Mouse (Mus musculus): Measurements from ENCODE around the gene Wdr24. TPM values are rescaled to one million over a fixed set of nuclear protein-coding genes. Genes with fewer than 3 reads are reported as not detected.

Wdr24 gene
- polyA plus RNA-seq, 1 experiment = 36.4 TPM

DNA sequence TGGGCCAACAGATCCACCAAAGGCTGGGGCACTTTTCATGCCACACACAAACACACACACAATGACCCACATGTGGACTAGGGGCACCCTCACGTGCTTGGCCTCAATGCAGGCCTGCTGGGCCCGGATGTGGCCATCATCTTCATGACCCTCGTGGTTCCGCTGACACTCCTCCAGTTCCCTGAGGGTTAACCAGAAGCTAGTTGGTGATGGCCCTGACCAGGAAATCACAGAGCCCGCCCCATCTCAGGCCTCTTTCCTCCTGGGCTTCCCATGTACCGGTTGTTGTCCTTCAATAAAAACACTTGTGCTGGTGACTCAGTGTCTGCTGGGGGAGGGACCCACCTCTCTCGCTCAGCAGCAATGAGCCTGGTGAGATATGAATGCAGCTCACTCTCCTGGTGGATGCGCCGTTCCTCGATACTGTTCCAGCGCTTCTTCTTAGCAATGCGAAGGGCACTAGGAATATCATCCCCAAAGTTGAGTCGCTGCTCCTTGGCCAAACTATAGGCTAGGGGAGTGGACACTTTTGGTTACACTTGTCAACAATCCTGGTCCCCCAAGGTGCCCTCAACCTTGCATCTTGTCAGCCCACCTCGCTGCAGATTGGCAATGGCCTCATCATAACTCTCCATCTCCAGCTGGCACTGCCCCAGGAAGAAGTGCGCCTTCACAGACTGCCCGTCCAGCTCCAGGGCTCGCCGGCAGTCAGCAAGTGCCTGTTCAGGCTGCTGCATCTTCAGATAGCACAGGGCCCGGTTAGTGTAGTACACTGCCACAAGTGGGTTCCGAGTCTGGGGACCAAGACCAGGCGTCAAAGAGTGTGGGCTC lies 8.2 kb downstream of the Wdr24 start:
- no peak for DNase-seq (ENCODE audit: low read depth)

DNA sequence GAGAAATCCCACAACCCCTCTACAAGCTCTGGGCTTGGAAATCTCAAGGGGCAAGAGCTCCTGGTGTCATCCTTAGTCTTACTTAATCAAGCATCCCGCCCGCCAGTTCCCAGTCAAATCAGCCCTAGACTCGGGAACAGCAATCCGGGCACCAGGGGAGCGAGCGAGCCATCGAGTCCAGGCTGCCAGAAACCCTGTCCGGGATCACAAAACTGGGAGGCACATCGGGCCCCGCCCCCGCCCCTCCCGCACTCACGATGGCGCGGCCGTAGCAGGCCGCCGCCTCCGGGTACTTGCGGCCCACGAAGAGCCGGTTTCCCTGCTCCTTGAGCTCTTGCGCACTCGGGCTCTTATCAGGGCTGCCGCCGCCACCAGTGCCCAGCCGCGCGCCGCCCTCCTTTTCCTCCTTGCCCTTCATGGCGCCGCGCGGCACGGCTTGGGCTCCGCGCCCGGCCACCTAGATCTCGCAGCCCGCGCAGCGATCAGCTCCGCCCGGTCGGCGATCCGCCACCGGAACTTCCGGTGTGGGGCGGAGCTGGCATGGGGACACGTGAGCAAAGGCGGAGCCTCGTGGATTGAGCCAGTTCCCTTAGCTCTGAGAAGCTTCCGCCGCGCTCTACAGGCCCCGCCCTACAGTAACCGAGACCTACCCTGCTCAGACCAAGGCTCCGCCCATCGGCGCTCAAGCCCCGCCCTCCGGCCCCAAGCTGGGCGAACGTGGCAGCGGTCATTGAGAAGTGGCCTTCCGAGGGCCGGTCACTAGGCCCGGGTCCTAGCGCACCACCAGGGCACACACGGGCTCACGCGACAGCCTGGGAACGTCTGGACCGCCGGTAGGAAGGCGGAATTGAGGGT lies 9.2 kb downstream of the Wdr24 start:
- no peak for DNase-seq (ENCODE audit: low read depth)

DNA sequence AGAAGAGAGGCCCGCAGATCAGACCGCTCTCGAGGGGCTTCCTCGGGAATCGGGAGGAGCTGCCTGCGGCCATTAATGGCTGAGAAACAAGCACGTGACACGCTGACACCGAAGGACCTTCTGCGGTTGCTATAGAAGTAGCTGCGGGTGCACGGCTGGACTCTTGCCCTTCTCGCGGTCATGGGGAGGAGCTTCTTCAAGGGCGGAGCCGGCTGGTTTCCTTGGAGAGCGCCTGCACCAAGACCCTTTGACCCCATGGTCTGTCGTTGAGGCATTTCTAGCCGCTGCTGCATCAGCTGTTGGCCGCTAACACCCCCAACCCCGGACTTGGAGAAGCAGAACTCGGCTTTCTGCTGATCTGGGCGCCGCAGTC lies 9.8 kb downstream of the Wdr24 start, which contains the start of gene Stub1:
Gene Stub1, minus strand, starts transcription at position 114 of the 373 bp plus-strand sequence.
- DNase-seq (ENCODE audit: low read depth) = no peak

DNA sequence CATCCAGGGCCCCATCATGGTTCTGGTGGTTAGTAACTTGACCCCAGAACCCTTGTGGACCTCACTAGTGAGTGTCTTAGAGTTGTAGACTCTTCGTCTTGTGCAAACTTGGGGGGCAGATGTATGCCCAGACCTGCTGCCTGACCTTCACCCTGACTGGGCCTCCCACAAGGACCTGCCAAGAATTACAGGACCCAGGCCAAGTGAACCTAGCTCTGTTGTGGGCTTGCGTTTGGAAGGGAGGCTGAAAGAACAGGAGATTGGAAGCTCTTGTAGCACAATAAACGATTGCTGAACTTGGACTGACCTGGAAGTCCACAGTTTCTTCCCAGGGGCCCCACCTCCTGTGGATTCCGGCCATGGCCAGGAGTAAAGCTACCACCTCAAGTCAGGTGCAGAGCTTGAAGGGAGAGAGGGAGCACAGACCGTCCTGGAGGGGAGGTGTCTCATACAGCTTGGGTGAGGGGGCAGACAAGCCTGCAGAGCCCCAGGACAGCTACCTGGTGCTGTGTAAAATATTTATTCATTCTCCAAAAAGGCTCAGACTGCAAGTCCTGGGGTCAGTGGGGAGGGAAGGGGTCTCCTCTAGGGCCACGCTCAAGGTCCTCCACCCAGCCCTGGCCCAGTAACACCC lies 10.7 kb downstream of the Wdr24 start:
- DNase-seq (ENCODE audit: low read depth) = no peak

DNA sequence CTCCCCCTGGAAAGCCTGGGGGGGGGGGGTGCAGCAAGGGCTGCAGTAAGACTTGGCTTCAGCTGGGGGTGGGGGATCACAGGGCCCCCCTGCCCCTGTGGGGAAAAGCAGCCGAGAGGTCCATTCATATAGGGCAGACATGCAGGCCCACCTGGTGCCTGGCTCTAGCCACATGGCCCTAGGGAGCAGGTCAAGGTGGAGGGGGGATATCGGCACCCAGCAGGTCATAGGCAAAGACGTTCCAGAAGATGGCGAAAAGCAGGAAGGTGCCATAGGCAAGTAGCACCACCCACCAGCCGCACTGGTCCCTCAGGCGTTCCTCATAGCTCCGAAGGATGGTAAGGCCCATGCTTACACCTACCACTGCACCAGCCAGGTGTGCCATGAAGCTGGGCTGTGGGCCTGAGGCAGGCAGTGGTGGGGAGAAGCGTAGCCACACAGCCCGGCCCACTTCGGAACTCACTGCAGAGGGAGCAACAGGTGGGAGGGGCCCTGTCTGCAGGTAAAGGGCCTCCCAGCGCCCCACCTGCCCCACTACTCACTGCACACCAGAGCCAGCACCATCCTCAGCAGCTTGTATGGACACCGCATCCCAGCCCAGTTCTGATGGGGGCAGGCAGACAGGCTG lies 11.3 kb downstream of the Wdr24 start:
- DNase-seq (ENCODE audit: low read depth) = no peak

DNA sequence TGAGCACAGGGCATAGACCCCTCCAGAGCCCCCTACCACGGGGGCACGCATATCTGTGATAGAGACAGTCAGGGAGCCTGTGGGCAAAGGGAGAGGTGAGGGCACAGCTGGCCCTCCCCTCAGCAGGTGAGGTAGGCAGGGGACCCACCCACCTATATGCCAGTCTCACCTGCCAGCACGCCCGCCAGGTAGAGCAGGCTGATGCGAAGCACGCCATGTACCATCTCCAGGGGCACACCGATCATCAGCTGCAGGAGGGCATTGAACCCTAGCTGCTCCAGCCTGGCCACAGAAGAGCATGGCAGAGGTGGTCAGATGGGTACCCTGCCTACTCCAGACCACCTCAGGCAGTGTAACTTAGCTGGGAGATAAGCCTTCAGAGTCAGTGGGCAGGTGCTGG lies 11.9 kb downstream of the Wdr24 start:
- DNase-seq (ENCODE audit: low read depth) = no peak

DNA sequence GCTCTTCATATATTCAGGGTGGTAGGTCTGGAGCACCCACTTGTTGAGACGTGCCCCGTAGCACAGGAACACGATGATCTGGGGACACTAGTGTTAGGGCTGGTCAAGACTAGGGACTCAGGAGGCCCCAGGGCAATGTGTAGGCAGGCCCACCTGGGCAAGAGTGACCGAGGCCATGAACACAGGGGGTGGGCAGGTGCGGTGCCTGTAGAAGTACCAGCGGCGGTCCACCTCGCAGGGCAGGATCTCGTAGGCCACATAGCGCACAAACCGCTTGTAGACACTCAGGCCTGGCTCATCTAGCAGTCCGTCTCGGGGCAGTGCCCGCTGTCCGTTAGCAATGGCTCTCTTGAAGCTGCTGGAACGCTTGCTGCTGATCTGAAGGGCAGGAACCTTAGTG lies 12.4 kb downstream of the Wdr24 start:
- DNase-seq (ENCODE audit: low read depth) = no peak

DNA sequence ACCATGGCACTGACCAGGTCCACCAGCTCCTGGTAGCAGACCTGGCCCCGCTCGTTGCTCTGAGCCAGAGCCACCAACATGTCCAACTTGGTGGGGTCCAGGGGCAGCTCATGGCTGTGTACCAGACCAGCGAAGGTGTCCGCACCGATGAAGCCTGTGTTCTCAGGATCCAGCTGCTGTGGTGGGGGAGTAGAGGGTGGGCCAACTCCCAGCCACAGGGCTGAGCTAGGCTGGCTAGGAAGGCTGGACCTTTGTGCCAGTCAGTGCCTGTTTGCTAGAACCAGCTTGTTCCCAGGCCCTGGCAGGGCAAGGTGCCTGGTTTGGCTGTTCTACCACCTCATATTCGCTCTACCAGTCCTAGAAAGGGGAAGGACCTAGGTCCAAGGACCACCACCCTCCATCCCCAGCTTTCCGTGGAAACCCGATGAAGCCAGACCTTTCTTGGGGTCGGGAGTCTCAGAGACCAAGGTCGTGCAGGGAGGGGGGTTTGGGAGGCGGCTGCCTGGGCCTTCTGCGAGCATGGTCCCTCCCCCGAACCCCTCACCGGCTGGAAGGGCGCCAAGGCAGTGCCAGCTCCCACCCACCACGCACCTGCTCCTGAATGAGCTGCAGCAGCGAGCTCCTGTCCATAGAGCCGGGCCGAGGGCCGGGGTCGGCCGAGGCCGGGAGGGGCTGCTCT lies 13.1 kb downstream of the Wdr24 start:
- DNase-seq (ENCODE audit: low read depth) = no peak

DNA sequence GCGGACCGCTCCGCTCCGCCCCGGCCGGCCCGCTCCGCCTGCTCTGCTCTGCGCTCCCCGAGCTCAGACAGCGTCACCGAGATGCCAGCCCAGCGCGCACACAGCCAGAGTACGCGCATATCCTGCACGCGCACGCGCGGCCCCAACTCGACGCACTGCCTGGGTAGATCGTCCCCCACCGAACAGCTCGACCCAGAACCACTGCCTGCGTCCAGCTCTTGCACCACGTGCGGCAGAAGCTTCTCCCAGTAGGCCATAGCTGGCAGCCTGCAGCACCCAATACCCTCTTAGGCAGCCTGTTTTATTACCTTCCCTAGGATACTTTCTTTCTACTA lies 13.6 kb downstream of the Wdr24 start, which contains the start of gene Rhbdl1:
Gene Rhbdl1, minus strand, starts transcription at position 220 of the 335 bp plus-strand sequence.
- no peak for DNase-seq (ENCODE audit: low read depth)

DNA sequence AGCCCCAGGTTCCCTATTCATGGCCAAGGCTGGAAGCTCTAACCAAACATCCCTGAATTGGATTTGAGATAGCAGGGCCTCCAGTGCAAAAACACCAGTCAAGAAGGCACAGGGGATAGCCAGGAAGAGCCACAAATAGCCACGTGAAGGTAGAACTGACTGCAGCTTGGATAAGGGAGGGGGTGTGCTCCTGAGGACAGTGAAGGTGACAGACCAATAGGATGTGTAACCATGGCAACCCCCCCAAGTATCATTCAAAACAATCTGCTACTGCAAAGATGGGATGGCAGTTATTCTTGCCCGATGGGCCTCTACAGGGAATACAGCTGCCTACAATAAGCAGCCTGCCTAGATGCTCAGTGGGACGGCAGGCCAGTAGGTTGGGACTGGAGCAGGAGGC lies 14.1 kb downstream of the Wdr24 start:
- DNase-seq (ENCODE audit: low read depth) = no peak

DNA sequence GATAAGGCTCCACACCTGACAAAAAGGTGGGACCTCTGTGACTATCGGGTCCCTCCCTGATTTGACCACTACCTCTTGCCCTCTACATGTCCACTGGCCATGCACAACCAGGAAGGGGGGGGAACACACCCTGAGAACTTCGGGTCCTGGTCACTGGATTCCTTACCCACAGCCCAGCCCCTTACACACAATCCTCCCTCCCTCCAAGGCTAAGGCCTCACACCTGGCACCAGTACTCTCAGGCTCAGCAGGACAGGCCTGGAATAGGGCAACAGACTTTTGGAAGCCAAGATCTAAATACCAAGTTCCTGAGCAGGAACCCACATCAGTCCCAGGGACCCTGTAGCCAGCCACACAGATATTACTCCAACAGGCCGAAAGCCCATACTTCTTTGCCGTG lies 15.5 kb downstream of the Wdr24 start:
- DNase-seq (ENCODE audit: low read depth) = no peak

DNA sequence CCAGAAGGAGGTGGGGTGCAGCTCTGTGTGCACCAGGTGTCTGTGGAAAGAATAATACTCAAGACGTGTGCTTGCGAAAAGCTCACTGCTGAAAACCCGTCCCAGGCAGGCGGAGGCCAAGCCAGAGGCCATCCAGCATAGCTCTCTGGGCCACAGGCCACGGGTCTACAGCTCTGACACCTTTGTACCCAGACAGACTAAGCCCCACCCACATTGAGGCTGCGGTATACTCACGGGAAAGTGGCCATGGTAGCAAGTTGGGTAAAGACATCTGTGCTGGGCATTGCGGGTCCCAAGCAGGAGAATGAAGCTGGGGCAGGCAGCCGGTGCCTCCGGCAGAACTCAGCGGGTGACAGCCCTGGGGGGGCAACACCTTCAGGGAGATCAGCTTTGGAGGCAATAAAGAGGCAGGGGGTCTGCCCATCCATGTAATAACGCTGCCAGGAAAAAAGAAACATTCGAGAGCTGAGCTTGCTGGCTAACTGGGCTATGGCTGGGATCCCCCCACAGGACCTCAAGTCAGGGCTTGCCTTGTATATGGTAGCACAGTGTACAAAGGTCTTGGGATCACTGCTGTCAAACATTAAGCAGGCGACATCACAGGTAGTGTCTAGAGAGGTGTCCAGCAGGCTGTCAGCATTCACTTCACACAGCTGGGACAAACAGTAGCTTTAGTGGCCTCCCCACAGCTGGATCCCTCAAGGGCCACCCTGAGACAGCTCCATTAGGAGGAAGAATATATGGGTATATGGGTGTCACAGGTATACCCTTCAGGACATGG lies 16.2 kb downstream of the Wdr24 start:
- no peak for DNase-seq (ENCODE audit: low read depth)

DNA sequence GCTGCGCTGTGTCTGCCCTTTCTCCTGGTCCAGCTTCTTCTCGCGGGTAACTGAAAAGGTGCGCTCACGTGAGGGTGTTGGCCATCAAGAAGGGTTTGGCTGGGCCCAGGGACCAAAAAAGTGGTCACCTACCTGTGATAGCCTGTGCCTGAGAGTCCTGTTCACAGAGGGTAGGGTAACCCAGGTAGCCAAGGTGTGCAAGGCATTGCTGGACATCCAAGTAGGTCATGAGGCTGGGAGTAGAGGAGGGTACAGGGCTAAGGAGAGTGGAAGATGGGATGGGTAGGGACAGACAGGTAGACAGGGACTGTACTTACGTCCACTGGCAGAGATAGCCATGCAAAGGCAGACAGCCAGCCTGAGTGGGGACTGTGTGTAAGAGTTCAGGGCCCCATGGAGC lies 17.1 kb downstream of the Wdr24 start:
- no peak for DNase-seq (ENCODE audit: low read depth)

DNA sequence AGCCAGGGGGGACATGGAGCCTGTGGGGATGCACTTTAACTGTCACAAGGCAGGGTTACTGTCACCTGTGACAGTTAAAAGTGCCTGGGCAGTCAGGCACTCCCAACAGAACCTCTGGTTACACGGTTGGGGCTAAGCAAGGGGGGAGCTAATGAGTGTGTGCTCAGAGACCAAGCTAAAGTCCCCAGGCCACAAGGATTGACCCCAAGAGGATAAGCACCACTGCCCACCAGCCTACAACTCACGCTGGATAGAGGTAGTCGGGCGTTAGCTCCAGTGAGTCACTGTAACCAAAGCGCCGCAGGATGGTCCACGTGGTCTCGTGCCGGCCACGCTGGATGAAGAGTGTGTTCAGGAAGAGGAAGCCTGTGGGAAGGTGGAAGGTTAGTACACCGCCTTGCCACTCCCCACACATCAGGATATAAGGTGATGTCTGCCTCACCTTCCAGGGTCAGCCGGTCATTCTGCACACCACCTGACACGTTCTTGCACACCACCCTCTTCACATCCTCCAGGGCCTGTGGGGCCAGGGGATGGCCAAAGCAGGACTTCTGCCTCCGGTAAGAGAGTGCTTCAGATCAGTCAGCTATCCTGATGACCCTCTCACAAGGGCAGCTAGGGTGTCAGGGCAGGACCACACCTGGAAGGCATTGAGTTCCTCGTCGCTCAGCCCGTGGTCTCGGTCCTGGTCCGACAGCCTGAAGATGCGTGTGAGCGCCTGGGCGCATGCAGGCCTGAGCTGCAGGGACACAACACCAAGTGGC lies 17.9 kb downstream of the Wdr24 start, which contains the start of gene Gm20683:
Gene Gm20683, minus strand, starts transcription at position 647 of the 764 bp plus-strand sequence.
- DNase-seq (ENCODE audit: low read depth) = no peak

DNA sequence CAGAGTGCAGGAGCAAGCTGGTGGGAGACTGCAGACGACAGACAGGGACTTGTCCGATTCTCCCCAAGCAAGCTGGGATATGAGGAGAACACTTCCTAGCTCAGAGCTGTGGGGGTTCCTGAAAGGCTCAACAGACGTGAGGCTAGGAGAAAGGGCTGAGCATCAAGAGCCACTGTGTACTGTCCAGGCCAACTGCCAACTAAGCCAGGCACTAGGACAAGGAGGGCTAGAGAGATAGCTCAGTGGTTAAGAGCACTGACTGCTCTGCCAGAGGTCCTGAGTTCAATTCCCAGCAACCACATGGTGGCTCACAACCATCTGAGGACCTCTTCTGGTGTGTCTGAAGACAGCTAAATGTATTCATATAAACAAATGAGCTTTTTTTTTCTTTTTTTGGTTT lies 19.1 kb downstream of the Wdr24 start:
- no peak for DNase-seq (ENCODE audit: low read depth)

DNA sequence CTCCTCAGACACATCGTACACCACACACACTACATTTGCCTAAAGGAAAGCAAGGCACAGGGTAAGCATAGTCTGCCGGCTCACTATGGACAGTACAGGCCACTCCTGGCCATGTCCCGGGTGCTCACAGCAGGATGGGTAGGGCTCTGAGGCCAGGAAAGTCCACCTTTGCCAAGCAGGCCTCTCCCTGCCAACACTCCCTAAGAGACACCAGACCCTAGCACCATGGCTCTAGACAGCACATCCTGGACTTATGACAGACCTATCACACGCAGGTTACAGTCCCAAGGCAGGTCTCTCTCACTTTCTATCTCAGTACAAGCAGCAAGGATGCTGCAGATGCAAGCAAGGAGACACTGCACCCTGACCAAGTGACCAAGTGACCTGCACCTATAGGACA lies 19.7 kb downstream of the Wdr24 start:
- DNase-seq (ENCODE audit: low read depth) = no peak

DNA sequence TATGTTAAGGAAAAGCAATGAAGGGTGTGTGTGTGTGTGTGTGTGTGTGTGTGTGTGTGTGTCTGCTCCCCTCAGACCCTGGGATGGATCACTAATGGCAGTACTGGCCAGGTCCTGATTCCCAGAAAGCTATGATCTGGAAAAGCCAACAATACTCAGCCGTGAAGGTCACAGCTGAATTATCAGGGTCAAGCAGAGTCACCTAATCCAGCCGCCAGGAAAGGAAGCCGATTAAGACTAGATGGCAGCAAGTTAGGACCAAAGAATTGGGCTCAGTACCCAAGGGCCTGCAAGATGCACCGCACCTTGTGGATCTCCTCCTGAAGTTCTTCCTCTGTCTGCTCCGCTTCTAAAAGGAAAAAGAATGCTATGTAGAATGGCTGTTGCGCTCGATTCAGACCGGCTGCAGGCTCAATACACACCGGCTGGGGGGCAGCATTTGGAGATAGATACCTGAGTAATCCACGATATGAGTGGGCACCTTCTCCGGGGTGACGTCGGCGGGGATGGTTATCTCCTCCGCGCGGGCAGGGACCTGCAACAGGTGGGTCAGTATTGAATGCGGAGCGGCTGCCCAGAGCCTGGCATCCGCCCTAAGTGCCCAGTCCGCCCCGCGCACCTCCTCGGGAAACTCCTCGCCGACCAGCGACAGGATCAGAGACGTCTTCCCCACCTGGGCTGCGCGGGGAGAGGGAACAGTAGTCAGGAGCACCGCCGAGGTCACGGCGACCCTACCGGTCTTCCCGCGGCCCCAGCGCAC lies 20.4 kb downstream of the Wdr24 start:
- no peak for DNase-seq (ENCODE audit: low read depth)

DNA sequence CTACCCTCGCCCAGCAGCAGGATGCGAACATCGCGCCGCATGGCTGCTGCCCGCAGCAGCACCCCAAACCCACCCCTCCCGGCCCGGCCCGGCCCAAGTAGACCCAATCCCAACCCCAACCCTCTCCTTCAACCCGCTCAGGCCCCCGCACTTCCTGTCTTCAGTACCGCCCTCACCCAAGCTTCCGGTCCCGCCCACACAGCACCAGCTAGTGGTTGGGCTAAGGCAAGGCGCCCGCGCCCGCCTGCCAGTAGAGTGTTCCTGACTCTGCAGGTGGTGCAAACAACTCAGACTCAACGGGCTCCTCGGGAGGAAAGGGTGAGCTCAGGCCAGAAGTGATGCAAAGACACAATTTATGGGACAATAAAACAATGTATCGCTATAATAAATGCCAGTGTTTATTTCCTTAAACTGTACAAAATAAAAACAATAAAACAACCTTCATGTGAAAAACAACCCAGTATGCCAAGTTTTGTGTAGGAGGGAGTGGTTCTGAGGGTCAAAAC lies 21.0 kb downstream of the Wdr24 start, which contains the start of gene Rhot2:
Gene Rhot2, minus strand, starts transcription at position 456 of the 506 bp plus-strand sequence.
- no peak for DNase-seq (ENCODE audit: low read depth)

DNA sequence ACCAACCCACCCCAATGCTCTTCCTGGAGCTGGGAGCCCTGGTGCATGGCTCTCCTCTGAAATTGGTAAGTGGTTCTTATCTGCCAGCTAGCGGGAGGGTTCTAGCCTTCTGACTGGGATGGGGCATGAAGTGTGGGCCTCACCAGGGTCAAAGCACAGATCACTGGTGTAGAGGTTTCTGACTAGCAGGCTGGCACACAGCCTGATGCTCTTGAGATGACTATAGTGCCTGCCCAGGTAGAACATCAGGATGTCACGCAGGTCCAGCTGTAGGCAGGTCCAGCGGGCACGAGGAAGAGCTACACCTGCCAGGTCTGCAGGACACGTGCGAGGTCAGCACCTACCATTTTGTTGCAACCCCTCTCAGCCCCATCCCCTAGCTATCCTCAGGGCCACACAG lies 36.8 kb downstream of the Wdr24 start:
- DNase-seq (ENCODE audit: low read depth) = no peak

Data from gonadal fat pad, adult 2 months (tissue).